Mouse (Mus musculus): ENCODE results near the gene Icam4.

GRCm38 (mm10) chr9:20983169-20983568 is 46.0 kb upstream of the Icam4 start:
- TF ChIP-seq CTCF (IDR thresholded peaks at IDR 0.05; ENCODE audit: control insufficient read depth, insufficient read depth, insufficient replicate concordance, low read depth, low read length) (no peak), POLR2A (IDR thresholded peaks at IDR 0.05; ENCODE audit: control insufficient read depth, low read depth, low read length) (no peak)

Data from testis, adult 2 months (tissue).